Mouse (Mus musculus) forebrain, embryonic 12.5 days (tissue): ENCODE results near the gene Drd4. TPM values are rescaled to one million over a fixed set of nuclear protein-coding genes. Genes with fewer than 3 reads are reported as not detected.

Source experiments
- ATAC-seq: fragments of 200-750 bp; cut with Nextera tagmentation; 2 replicates; pipeline ENCODE4 v1.8.0; 2017; ENCODE audit warnings: moderate TSS enrichment; ENCODE audit not compliant: low FRiP score
- H3K27ac ChIP-seq: fragments of 300-500 bp; sonication (generic); 2 replicates; pipeline ENCODE4 v1.5.1; 2016; ENCODE audit warnings: mild to moderate bottlenecking
- H3K27me3 ChIP-seq: fragments of 300-500 bp; sonication (generic); 2 replicates; pipeline ENCODE4 v1.6.1; 2016; ENCODE audit warnings: mild to moderate bottlenecking
- H3K36me3 ChIP-seq: fragments of 300-500 bp; sonication (generic); replicated peaks from 2 replicates; pipeline ENCODE4 v1.6.1; 2016; ENCODE audit warnings: mild to moderate bottlenecking
- H3K4me1 ChIP-seq: fragments of 300-500 bp; sonication (generic); 2 replicates; pipeline ENCODE4 v1.6.1; 2016
- H3K4me2 ChIP-seq: fragments of 300-500 bp; sonication (generic); 2 replicates; pipeline ENCODE4 v1.6.1; 2016; ENCODE audit warnings: mild to moderate bottlenecking, moderate library complexity
- H3K4me3 ChIP-seq: fragments of 300-500 bp; sonication (generic); replicated peaks from 2 replicates; pipeline ENCODE4 v1.5.1; 2016; ENCODE audit warnings: mild to moderate bottlenecking
- H3K9ac ChIP-seq: fragments of 300-500 bp; sonication (generic); 2 replicates; pipeline ENCODE4 v1.6.1; 2016; ENCODE audit warnings: mild to moderate bottlenecking
- H3K9me3 ChIP-seq: fragments of 300-500 bp; sonication (generic); 2 replicates; pipeline ENCODE4 v1.6.1; 2016
- WGBS: fragments of 180-500 bp; shearing (Covaris S2); methylation state at CpG from one replicate; pipeline ENCODE4 v1.1.7; 2016; 5-methylcytosine and 5-hydroxymethylcytosine counted together
- polyA plus RNA-seq: library from polyadenylated mRNA; unstranded; fragments of >200 nt; fragmentation: Nextera tagmentation; extraction: Ambion mirVana; gene quantifications from 2 replicates; pipeline ENCODE4 v1.2.1, GENCODE M21; 2016

Gene Drd4
- polyA plus RNA-seq, 1 experiment from 2014 or later = 0.38 TPM

- no peaks in the 10 kb centered on the region for H3K36me3 ChIP-seq
- no peak overlapping the region for H3K9ac ChIP-seq
- no peak overlapping the region for H3K4me2 ChIP-seq
- 84% methylated on average over 3 of the region's 3 CpGs for WGBS
- H3K27ac ChIP-seq = no peak overlapping the region
- peaks cover 16% of the 10 kb centered on the region; the same call in 1 of the 2 replicates for H3K27me3 ChIP-seq
- ATAC-seq = no peak
- peaks cover 8% of the 10 kb centered on the region for H3K4me1 ChIP-seq
- H3K9me3 ChIP-seq = no peaks in the 10 kb centered on the region
- H3K4me3 ChIP-seq = no peak overlapping the region
These were observed 21.2 kb upstream of the Drd4 start for GRCm38 (mm10) chr7:141270631-141271030.

GRCm38 (mm10) chr7:141275356-141275755 lies 16.4 kb upstream of the Drd4 start:
- H3K27me3 ChIP-seq = peaks cover 32% of the 10 kb centered on the region
- H3K9ac ChIP-seq = no peak overlapping the region
- H3K27ac ChIP-seq = no peak overlapping the region
- peaks cover 11% of the 10 kb centered on the region for H3K4me1 ChIP-seq
- no peak overlapping the region for H3K4me2 ChIP-seq
- H3K9me3 ChIP-seq = no peaks in the 10 kb centered on the region
- H3K4me3 ChIP-seq = no peak overlapping the region
- 87% methylated on average over 9 of the region's 9 CpGs for WGBS
- H3K36me3 ChIP-seq = no peaks in the 10 kb centered on the region
- no peak for ATAC-seq

GRCm38 (mm10) chr7:141276546-141276945 lies 15.3 kb upstream of the Drd4 start, which contains the start of gene Cdhr5:
Gene Cdhr5 (minus strand): TSS chr7:141276786.
- no peak for ATAC-seq
- Histone ChIP-seq H3K9me3 (no peaks in the 10 kb centered on the region), H3K4me3 (no peak within 1 kb of the TSS), H3K4me1 (peaks cover 18% of the 10 kb centered on the region), H3K4me2 (no peak within 1 kb of the TSS), H3K27me3 (peaks cover 32% of the 10 kb centered on the region), H3K27ac (no peak within 1 kb of the TSS), H3K9ac (no peak within 1 kb of the TSS), H3K36me3 (no peaks in the 10 kb centered on the region)
- 86% methylated on average over 11 of the region's 11 CpGs for WGBS

GRCm38 (mm10) chr7:141277701-141278678 lies 13.8 kb upstream of the Drd4 start:
- no peak overlapping the region for H3K27ac ChIP-seq
- no peak overlapping the region for H3K4me3 ChIP-seq
- H3K36me3 ChIP-seq = no peaks in the 10 kb centered on the region
- no peak; the same call in 1 of the 2 replicates for ATAC-seq
- H3K9me3 ChIP-seq = no peaks in the 10 kb centered on the region
- peaks cover 30% of the 10 kb centered on the region for H3K27me3 ChIP-seq
- no peak overlapping the region for H3K9ac ChIP-seq
- WGBS = 79% methylated on average over 11 of the region's 11 CpGs
- H3K4me1 ChIP-seq = peaks cover 18% of the 10 kb centered on the region
- peak overlapping the region; percentile 90 for H3K4me2 ChIP-seq

GRCm38 (mm10) chr7:141278766-141279590 lies 12.8 kb upstream of the Drd4 start, which contains the start of gene Sct:
Gene Sct (minus strand): TSS chr7:141279133.
- no peaks in the 10 kb centered on the region for H3K36me3 ChIP-seq
- peak within 1 kb of the TSS; percentile 90 for H3K4me2 ChIP-seq
- H3K9me3 ChIP-seq = no peaks in the 10 kb centered on the region
- no peak within 1 kb of the TSS for H3K27ac ChIP-seq
- H3K9ac ChIP-seq = peak within 1 kb of the TSS; percentile 49
- 2% methylated on average over 46 of the region's 46 CpGs for WGBS
- peak within 1 kb of the TSS; percentile 43 for H3K4me3 ChIP-seq
- peaks cover 18% of the 10 kb centered on the region for H3K4me1 ChIP-seq
- peaks cover 28% of the 10 kb centered on the region for H3K27me3 ChIP-seq
- peak; percentile 69 for ATAC-seq

- peak; percentile 47; the same call in 1 of the 2 replicates for ATAC-seq
- no peak overlapping the region for H3K9ac ChIP-seq
- no peaks in the 10 kb centered on the region for H3K36me3 ChIP-seq
- H3K4me3 ChIP-seq = no peak overlapping the region
- H3K27ac ChIP-seq = no peak overlapping the region
- 47% methylated on average over 6 of the region's 6 CpGs for WGBS
- H3K27me3 ChIP-seq = peaks cover 28% of the 10 kb centered on the region
- H3K4me2 ChIP-seq = no peak overlapping the region
- no peaks in the 10 kb centered on the region for H3K9me3 ChIP-seq
- H3K4me1 ChIP-seq = peaks cover 18% of the 10 kb centered on the region
These were observed 10.4 kb upstream of the Drd4 start for GRCm38 (mm10) chr7:141281442-141281841.

GRCm38 (mm10) chr7:141282756-141283155 lies 9.1 kb upstream of the Drd4 start:
- no peak for ATAC-seq
- peaks cover 18% of the 10 kb centered on the region for H3K4me1 ChIP-seq
- H3K9me3 ChIP-seq = no peaks in the 10 kb centered on the region
- H3K4me2 ChIP-seq = no peak overlapping the region
- H3K36me3 ChIP-seq = no peaks in the 10 kb centered on the region
- H3K4me3 ChIP-seq = no peak overlapping the region
- peaks cover 19% of the 10 kb centered on the region for H3K27me3 ChIP-seq
- H3K9ac ChIP-seq = no peak overlapping the region
- no peak overlapping the region for H3K27ac ChIP-seq
- WGBS = 87% methylated on average over 4 of the region's 4 CpGs

GRCm38 (mm10) chr7:141288042-141288441 lies 3.8 kb upstream of the Drd4 start:
- Histone ChIP-seq H3K9me3 (no peaks in the 10 kb centered on the region), H3K27me3 (peaks cover 34% of the 10 kb centered on the region), H3K27ac (no peak overlapping the region), H3K9ac (no peak overlapping the region), H3K4me1 (peaks cover 14% of the 10 kb centered on the region; the same call in 1 of the 2 replicates), H3K4me3 (no peak overlapping the region), H3K36me3 (no peaks in the 10 kb centered on the region), H3K4me2 (no peak overlapping the region)
- ATAC-seq = no peak
- 80% methylated on average over 3 of the region's 3 CpGs for WGBS

- Histone ChIP-seq H3K9me3 (no peaks in the 10 kb centered on the region), H3K4me1 (peaks cover 31% of the 10 kb centered on the region), H3K36me3 (peaks cover 15% of the 10 kb centered on the region; the same call in 1 of the 2 replicates), H3K9ac (peak overlapping the region; percentile 61; the same call in 1 of the 2 replicates), H3K4me3 (peak overlapping the region; percentile 41), H3K27me3 (peaks cover 69% of the 10 kb centered on the region), H3K4me2 (peak overlapping the region; percentile 77), H3K27ac (no peak overlapping the region)
- 27% methylated on average over 15 of the region's 15 CpGs for WGBS
- ATAC-seq = no peak
These were observed 980 bp downstream of the Drd4 start for GRCm38 (mm10) chr7:141292583-141293388.

- Histone ChIP-seq H3K4me3 (peak overlapping the region; percentile 35), H3K27ac (no peak overlapping the region), H3K9me3 (no peaks in the 10 kb centered on the region), H3K27me3 (peaks cover 69% of the 10 kb centered on the region), H3K9ac (peak overlapping the region; percentile 44), H3K36me3 (peaks cover 17% of the 10 kb centered on the region; the same call in 1 of the 2 replicates), H3K4me2 (peak overlapping the region; percentile 55), H3K4me1 (peaks cover 31% of the 10 kb centered on the region)
- no peak for ATAC-seq
- 1% methylated on average over 53 of the region's 53 CpGs for WGBS
These were observed 2.2 kb downstream of the Drd4 start for GRCm38 (mm10) chr7:141293852-141294471.

- H3K36me3 ChIP-seq = peaks cover 22% of the 10 kb centered on the region
- peaks cover 31% of the 10 kb centered on the region for H3K4me1 ChIP-seq
- 4% methylated on average over 20 of the region's 22 CpGs for WGBS
- no peak overlapping the region for H3K27ac ChIP-seq
- peak overlapping the region; percentile 35 for H3K4me3 ChIP-seq
- peak overlapping the region; percentile 44; the same call in 1 of the 2 replicates for H3K9ac ChIP-seq
- peaks cover 69% of the 10 kb centered on the region for H3K27me3 ChIP-seq
- peak overlapping the region; percentile 55 for H3K4me2 ChIP-seq
- ATAC-seq = no peak
- H3K9me3 ChIP-seq = no peaks in the 10 kb centered on the region
These were observed 2.7 kb downstream of the Drd4 start for GRCm38 (mm10) chr7:141294479-141294878.
